Mouse (Mus musculus) limb, embryonic 12.5 days (tissue): Measurements from ENCODE around the gene Cyth1. TPM values are rescaled to one million over a fixed set of nuclear protein-coding genes. Genes with fewer than 3 reads are reported as not detected.

ENCODE experiments used
- ATAC-seq: fragments of 200-750 bp; cut with Nextera tagmentation; 2 replicates; pipeline ENCODE4 v1.8.0; 2017; ENCODE audit warnings: low read depth, moderate TSS enrichment; ENCODE audit not compliant: insufficient number of reproducible peaks, insufficient read depth, low FRiP score, low TSS enrichment
- H3K27ac ChIP-seq: fragments of 300-500 bp; sonication (generic); 2 replicates; pipeline ENCODE4 v1.5.1; 2016; ENCODE audit warnings: mild to moderate bottlenecking, moderate library complexity
- H3K27me3 ChIP-seq: fragments of 300-500 bp; sonication (generic); 2 replicates; pipeline ENCODE4 v1.6.1; 2016; ENCODE audit warnings: mild to moderate bottlenecking, moderate library complexity
- H3K36me3 ChIP-seq: fragments of 300-500 bp; sonication (generic); 2 replicates; pipeline ENCODE4 v1.6.1; 2016; ENCODE audit warnings: mild to moderate bottlenecking, moderate library complexity
- H3K4me1 ChIP-seq: fragments of 300-500 bp; sonication (generic); replicated peaks from 2 replicates; pipeline ENCODE4 v1.6.1; 2016
- H3K4me2 ChIP-seq: fragments of 300-500 bp; sonication (generic); 2 replicates; pipeline ENCODE4 v1.6.1; 2016; ENCODE audit warnings: mild to moderate bottlenecking, moderate library complexity
- H3K4me3 ChIP-seq: fragments of 300-500 bp; sonication (generic); replicated peaks from 2 replicates; pipeline ENCODE4 v1.5.1; 2016; ENCODE audit warnings: mild to moderate bottlenecking
- H3K9ac ChIP-seq: fragments of 300-500 bp; sonication (generic); replicated peaks from 2 replicates; pipeline ENCODE4 v1.6.1; 2016; ENCODE audit warnings: mild to moderate bottlenecking, moderate library complexity
- H3K9me3 ChIP-seq: fragments of 300-500 bp; sonication (generic); 2 replicates; pipeline ENCODE4 v1.6.1; 2016; ENCODE audit warnings: mild to moderate bottlenecking, moderate library complexity
- WGBS: fragments of 180-500 bp; shearing (Covaris S2); methylation state at CpG from one replicate; pipeline ENCODE4 v1.1.7; 2016; 5-methylcytosine and 5-hydroxymethylcytosine counted together
- polyA plus RNA-seq: library from polyadenylated mRNA; unstranded; fragments of >200 nt; fragmentation: Nextera tagmentation; extraction: Ambion mirVana; gene quantifications from 2 replicates; pipeline ENCODE4 v1.2.1, GENCODE M21; 2016

The Cyth1 gene
- polyA plus RNA-seq = 24.5 and 26.3 TPM in 2 replicates

GRCm38 (mm10) chr11:118248150-118249011 is at the start of gene Cyth1:
Gene Cyth1, minus strand, starts transcription at chr11:118248592.
- Histone ChIP-seq H3K27ac (peak within 1 kb of the TSS; percentile 85), H3K27me3 (no peaks in the 10 kb centered on the region), H3K4me3 (peak within 1 kb of the TSS; percentile 85), H3K4me2 (peak within 1 kb of the TSS; percentile 82), H3K9me3 (no peaks in the 10 kb centered on the region), H3K4me1 (peaks cover 41% of the 10 kb centered on the region), H3K36me3 (no peaks in the 10 kb centered on the region), H3K9ac (peak within 1 kb of the TSS; percentile 90)
- peak; percentile 93 for ATAC-seq
- 1% methylated on average over 80 of the region's 86 CpGs for WGBS

- Histone ChIP-seq H3K27me3 (no peaks in the 10 kb centered on the region), H3K27ac (no peak overlapping the region), H3K9me3 (no peaks in the 10 kb centered on the region), H3K36me3 (peaks cover 26% of the 10 kb centered on the region), H3K4me2 (no peak overlapping the region), H3K4me1 (no peaks in the 10 kb centered on the region), H3K4me3 (no peak overlapping the region), H3K9ac (no peak overlapping the region)
- no peak for ATAC-seq
- WGBS = 76% methylated on average over 3 of the region's 3 CpGs
Measured at GRCm38 (mm10) chr11:118297967-118298366, 49.6 kb upstream of the Cyth1 start.

GRCm38 (mm10) chr11:118295026-118295425 is 46.6 kb upstream of the Cyth1 start:
- H3K9ac ChIP-seq = no peak overlapping the region
- H3K9me3 ChIP-seq = no peaks in the 10 kb centered on the region
- ATAC-seq = no peak
- H3K4me3 ChIP-seq = no peak overlapping the region
- 0 out of 2 replicates have a peak, but pooled peaks cover 3% of the 10 kb centered on the region for H3K36me3 ChIP-seq
- H3K4me1 ChIP-seq = peaks cover 4% of the 10 kb centered on the region
- H3K4me2 ChIP-seq = no peak overlapping the region
- no peaks in the 10 kb centered on the region for H3K27me3 ChIP-seq
- H3K27ac ChIP-seq = no peak overlapping the region
- WGBS = 83% methylated on average over 2 of the region's 2 CpGs

- H3K4me3 ChIP-seq = no peak overlapping the region
- H3K36me3 ChIP-seq = peaks cover 1% of the 10 kb centered on the region
- no peaks in the 10 kb centered on the region for H3K9me3 ChIP-seq
- H3K4me1 ChIP-seq = peaks cover 15% of the 10 kb centered on the region
- no peak overlapping the region for H3K4me2 ChIP-seq
- no peak for ATAC-seq
- no peak overlapping the region for H3K27ac ChIP-seq
- H3K27me3 ChIP-seq = no peaks in the 10 kb centered on the region
- 65% methylated on average over 6 of the region's 6 CpGs for WGBS
- H3K9ac ChIP-seq = no peak overlapping the region
Measured at GRCm38 (mm10) chr11:118292671-118293070, 44.3 kb upstream of the Cyth1 start.

GRCm38 (mm10) chr11:118289999-118290889 is 41.9 kb upstream of the Cyth1 start, which contains the start of gene Usp36:
Gene Usp36, minus strand, starts transcription at chr11:118290244.
- peak within 1 kb of the TSS; percentile 81 for H3K9ac ChIP-seq
- H3K4me2 ChIP-seq = peak within 1 kb of the TSS; percentile 85
- peak; percentile 99 for ATAC-seq
- peaks cover 25% of the 10 kb centered on the region for H3K36me3 ChIP-seq
- H3K4me1 ChIP-seq = peaks cover 15% of the 10 kb centered on the region
- peak within 1 kb of the TSS; percentile 88 for H3K27ac ChIP-seq
- peak within 1 kb of the TSS; percentile 82 for H3K4me3 ChIP-seq
- H3K27me3 ChIP-seq = no peaks in the 10 kb centered on the region
- under 1% methylated on average over 66 of the region's 68 CpGs for WGBS
- H3K9me3 ChIP-seq = no peaks in the 10 kb centered on the region

GRCm38 (mm10) chr11:118289562-118289961 is 41.2 kb upstream of the Cyth1 start:
- H3K27me3 ChIP-seq = no peaks in the 10 kb centered on the region
- H3K4me1 ChIP-seq = peaks cover 15% of the 10 kb centered on the region
- no peak; the same call in 1 of the 2 replicates for ATAC-seq
- H3K9ac ChIP-seq = peak overlapping the region; percentile 81
- H3K9me3 ChIP-seq = no peaks in the 10 kb centered on the region
- peaks cover 32% of the 10 kb centered on the region for H3K36me3 ChIP-seq
- peak overlapping the region; percentile 85 for H3K4me2 ChIP-seq
- peak overlapping the region; percentile 69 for H3K27ac ChIP-seq
- WGBS = 1% methylated on average over 22 of the region's 22 CpGs
- peak overlapping the region; percentile 82 for H3K4me3 ChIP-seq

GRCm38 (mm10) chr11:118289037-118289511 is 40.7 kb upstream of the Cyth1 start:
- H3K27me3 ChIP-seq = no peaks in the 10 kb centered on the region
- WGBS = under 1% methylated on average over 16 of the region's 16 CpGs
- ATAC-seq = no peak
- peak overlapping the region; percentile 85 for H3K4me2 ChIP-seq
- peak overlapping the region; percentile 82 for H3K4me3 ChIP-seq
- H3K27ac ChIP-seq = no peak overlapping the region
- peaks cover 15% of the 10 kb centered on the region for H3K4me1 ChIP-seq
- no peaks in the 10 kb centered on the region for H3K9me3 ChIP-seq
- peaks cover 37% of the 10 kb centered on the region for H3K36me3 ChIP-seq
- peak overlapping the region; percentile 81 for H3K9ac ChIP-seq

GRCm38 (mm10) chr11:118287573-118287972 is 39.2 kb upstream of the Cyth1 start:
- Histone ChIP-seq H3K27ac (no peak overlapping the region), H3K4me1 (peaks cover 15% of the 10 kb centered on the region), H3K9ac (no peak overlapping the region), H3K27me3 (no peaks in the 10 kb centered on the region), H3K4me2 (no peak overlapping the region), H3K4me3 (no peak overlapping the region), H3K9me3 (no peaks in the 10 kb centered on the region), H3K36me3 (peaks cover 52% of the 10 kb centered on the region)
- WGBS = 90% methylated on average over 9 of the region's 9 CpGs
- no peak for ATAC-seq

GRCm38 (mm10) chr11:118286434-118286833 is 38.0 kb upstream of the Cyth1 start:
- H3K9me3 ChIP-seq = no peaks in the 10 kb centered on the region
- H3K9ac ChIP-seq = no peak overlapping the region
- peaks cover 64% of the 10 kb centered on the region for H3K36me3 ChIP-seq
- no peak overlapping the region for H3K27ac ChIP-seq
- no peaks in the 10 kb centered on the region for H3K27me3 ChIP-seq
- peaks cover 15% of the 10 kb centered on the region for H3K4me1 ChIP-seq
- 91% methylated on average over 9 of the region's 9 CpGs for WGBS
- no peak overlapping the region for H3K4me3 ChIP-seq
- ATAC-seq = no peak
- no peak overlapping the region for H3K4me2 ChIP-seq

GRCm38 (mm10) chr11:118285791-118286190 is 37.4 kb upstream of the Cyth1 start:
- Histone ChIP-seq H3K36me3 (peaks cover 68% of the 10 kb centered on the region), H3K27ac (no peak overlapping the region), H3K4me1 (peaks cover 13% of the 10 kb centered on the region), H3K9ac (no peak overlapping the region), H3K9me3 (no peaks in the 10 kb centered on the region), H3K4me3 (no peak overlapping the region), H3K4me2 (no peak overlapping the region), H3K27me3 (no peaks in the 10 kb centered on the region)
- no peak for ATAC-seq
- 91% methylated on average over 13 of the region's 13 CpGs for WGBS

GRCm38 (mm10) chr11:118280218-118280617 is 31.8 kb upstream of the Cyth1 start:
- no peak overlapping the region for H3K27ac ChIP-seq
- no peaks in the 10 kb centered on the region for H3K4me1 ChIP-seq
- peaks cover 98% of the 10 kb centered on the region for H3K36me3 ChIP-seq
- no peaks in the 10 kb centered on the region for H3K27me3 ChIP-seq
- no peak overlapping the region for H3K4me3 ChIP-seq
- ATAC-seq = no peak
- no peak overlapping the region for H3K9ac ChIP-seq
- H3K9me3 ChIP-seq = no peaks in the 10 kb centered on the region
- H3K4me2 ChIP-seq = no peak overlapping the region
- WGBS = 93% methylated on average over 3 of the region's 3 CpGs
